Mouse (Mus musculus) limb, embryonic 12.5 days (tissue): ENCODE data around the gene Ptcd1. TPM values are rescaled to one million over a fixed set of nuclear protein-coding genes. Genes with fewer than 3 reads are reported as not detected.

Experiments
- ATAC-seq: fragments of 200-750 bp; cut with Nextera tagmentation; 2 replicates; pipeline ENCODE4 v1.8.0; 2017; ENCODE audit warnings: low read depth, moderate TSS enrichment; ENCODE audit not compliant: insufficient number of reproducible peaks, insufficient read depth, low FRiP score, low TSS enrichment
- H3K27ac ChIP-seq: fragments of 300-500 bp; sonication (generic); 2 replicates; pipeline ENCODE4 v1.5.1; 2016; ENCODE audit warnings: mild to moderate bottlenecking, moderate library complexity
- H3K27me3 ChIP-seq: fragments of 300-500 bp; sonication (generic); 2 replicates; pipeline ENCODE4 v1.6.1; 2016; ENCODE audit warnings: mild to moderate bottlenecking, moderate library complexity
- H3K36me3 ChIP-seq: fragments of 300-500 bp; sonication (generic); 2 replicates; pipeline ENCODE4 v1.6.1; 2016; ENCODE audit warnings: mild to moderate bottlenecking, moderate library complexity
- H3K4me1 ChIP-seq: fragments of 300-500 bp; sonication (generic); replicated peaks from 2 replicates; pipeline ENCODE4 v1.6.1; 2016
- H3K4me2 ChIP-seq: fragments of 300-500 bp; sonication (generic); 2 replicates; pipeline ENCODE4 v1.6.1; 2016; ENCODE audit warnings: mild to moderate bottlenecking, moderate library complexity
- H3K4me3 ChIP-seq: fragments of 300-500 bp; sonication (generic); replicated peaks from 2 replicates; pipeline ENCODE4 v1.5.1; 2016; ENCODE audit warnings: mild to moderate bottlenecking
- H3K9ac ChIP-seq: fragments of 300-500 bp; sonication (generic); replicated peaks from 2 replicates; pipeline ENCODE4 v1.6.1; 2016; ENCODE audit warnings: mild to moderate bottlenecking, moderate library complexity
- H3K9me3 ChIP-seq: fragments of 300-500 bp; sonication (generic); 2 replicates; pipeline ENCODE4 v1.6.1; 2016; ENCODE audit warnings: mild to moderate bottlenecking, moderate library complexity
- WGBS: fragments of 180-500 bp; shearing (Covaris S2); methylation state at CpG from one replicate; pipeline ENCODE4 v1.1.7; 2016; 5-methylcytosine and 5-hydroxymethylcytosine counted together
- polyA plus RNA-seq: library from polyadenylated mRNA; unstranded; fragments of >200 nt; fragmentation: Nextera tagmentation; extraction: Ambion mirVana; gene quantifications from 2 replicates; pipeline ENCODE4 v1.2.1, GENCODE M21; 2016

Ptcd1 gene
- polyA plus RNA-seq, 1 experiment from 2014 or later: 18.5 TPM

GRCm38 (mm10) chr5:145201321-145201991 lies 34.5 kb upstream of the Ptcd1 start, which contains the start of gene Zkscan14:
Gene Zkscan14, minus strand, starts transcription at chr5:145201868.
- H3K4me2 ChIP-seq: peak within 1 kb of the TSS; percentile 86
- 0 out of 2 replicates have a peak within 1 kb of the TSS, but pooled peaks have one; percentile 17 for H3K27ac ChIP-seq
- H3K4me1 ChIP-seq: peaks cover 21% of the 10 kb centered on the region
- no peaks in the 10 kb centered on the region for H3K27me3 ChIP-seq
- ATAC-seq: no peak
- H3K36me3 ChIP-seq: peaks cover 13% of the 10 kb centered on the region; the same call in 1 of the 2 replicates
- peak within 1 kb of the TSS; percentile 83 for H3K4me3 ChIP-seq
- 1% methylated on average over 37 of the region's 37 CpGs for WGBS
- H3K9ac ChIP-seq: peak within 1 kb of the TSS; percentile 76
- H3K9me3 ChIP-seq: no peaks in the 10 kb centered on the region

GRCm38 (mm10) chr5:145200387-145200786 lies 33.5 kb upstream of the Ptcd1 start:
- H3K9me3 ChIP-seq: no peaks in the 10 kb centered on the region
- H3K27me3 ChIP-seq: no peaks in the 10 kb centered on the region
- H3K4me3 ChIP-seq: no peak overlapping the region
- no peak overlapping the region for H3K27ac ChIP-seq
- no peak overlapping the region for H3K9ac ChIP-seq
- peaks cover 23% of the 10 kb centered on the region for H3K36me3 ChIP-seq
- WGBS: 78% methylated on average over 7 of the region's 7 CpGs
- ATAC-seq: no peak
- H3K4me2 ChIP-seq: peak overlapping the region; percentile 86
- H3K4me1 ChIP-seq: peaks cover 14% of the 10 kb centered on the region

GRCm38 (mm10) chr5:145191962-145192361 lies 25.1 kb upstream of the Ptcd1 start, which contains the start of gene Atp5j2:
Gene Atp5j2, minus strand, starts transcription at chr5:145192062.
- WGBS: 89% methylated on average over 2 of the region's 2 CpGs
- Histone ChIP-seq H3K36me3 (peaks cover 52% of the 10 kb centered on the region), H3K9me3 (no peaks in the 10 kb centered on the region)

GRCm38 (mm10) chr5:145190875-145191798 lies 24.2 kb upstream of the Ptcd1 start:
- no peaks in the 10 kb centered on the region for H3K27me3 ChIP-seq
- H3K4me2 ChIP-seq: peak overlapping the region; percentile 82
- H3K4me3 ChIP-seq: peak overlapping the region; percentile 81
- H3K9ac ChIP-seq: peak overlapping the region; percentile 94
- ATAC-seq: peak; percentile 76
- H3K4me1 ChIP-seq: peaks cover 19% of the 10 kb centered on the region
- H3K27ac ChIP-seq: peak overlapping the region; percentile 86
- WGBS: 2% methylated on average over 41 of the region's 41 CpGs
- H3K9me3 ChIP-seq: no peaks in the 10 kb centered on the region
- H3K36me3 ChIP-seq: peaks cover 53% of the 10 kb centered on the region

More at GRCm38 (mm10) chr5:145191962-145192361, 25.1 kb upstream of the Ptcd1 start, which contains the start of gene Atp5j2:
- ATAC-seq: no peak
- Histone ChIP-seq H3K27ac (peak within 1 kb of the TSS; percentile 86), H3K27me3 (no peaks in the 10 kb centered on the region), H3K4me1 (peaks cover 19% of the 10 kb centered on the region), H3K4me3 (peak within 1 kb of the TSS; percentile 81), H3K9ac (peak within 1 kb of the TSS; percentile 94), H3K4me2 (peak within 1 kb of the TSS; percentile 82)

- Histone ChIP-seq H3K9ac (peak overlapping the region; percentile 94), H3K4me3 (peak overlapping the region; percentile 81), H3K27me3 (no peaks in the 10 kb centered on the region), H3K27ac (no peak overlapping the region), H3K4me2 (peak overlapping the region; percentile 82), H3K9me3 (no peaks in the 10 kb centered on the region), H3K4me1 (peaks cover 19% of the 10 kb centered on the region), H3K36me3 (peaks cover 53% of the 10 kb centered on the region)
- 53% methylated on average over 5 of the region's 5 CpGs for WGBS
- no peak for ATAC-seq
Observed at GRCm38 (mm10) chr5:145190373-145190772, 23.5 kb upstream of the Ptcd1 start.

- 94% methylated on average over 6 of the region's 6 CpGs for WGBS
Observed at GRCm38 (mm10) chr5:145189416-145189815, 22.5 kb upstream of the Ptcd1 start.

GRCm38 (mm10) chr5:145185244-145185643 lies 18.3 kb upstream of the Ptcd1 start:
- H3K27ac ChIP-seq: no peak overlapping the region
- peaks cover 9% of the 10 kb centered on the region for H3K4me1 ChIP-seq
- no peaks in the 10 kb centered on the region for H3K27me3 ChIP-seq
- no peak overlapping the region for H3K9ac ChIP-seq
- no peaks in the 10 kb centered on the region for H3K9me3 ChIP-seq
- WGBS: 94% methylated on average over 2 of the region's 2 CpGs
- ATAC-seq: no peak
- H3K4me3 ChIP-seq: no peak overlapping the region
- no peak overlapping the region for H3K4me2 ChIP-seq
- peaks cover 86% of the 10 kb centered on the region for H3K36me3 ChIP-seq

More at GRCm38 (mm10) chr5:145189416-145189815, 22.5 kb upstream of the Ptcd1 start:
- ATAC-seq: no peak
- no peak overlapping the region for H3K27ac ChIP-seq
- H3K4me3 ChIP-seq: no peak overlapping the region
- no peak overlapping the region for H3K9ac ChIP-seq
- no peaks in the 10 kb centered on the region for H3K9me3 ChIP-seq
- H3K4me1 ChIP-seq: peaks cover 19% of the 10 kb centered on the region
- peak overlapping the region; percentile 82; the same call in 1 of the 2 replicates for H3K4me2 ChIP-seq
- H3K36me3 ChIP-seq: peaks cover 53% of the 10 kb centered on the region
- no peaks in the 10 kb centered on the region for H3K27me3 ChIP-seq

GRCm38 (mm10) chr5:145178461-145178980 lies 11.6 kb upstream of the Ptcd1 start:
- no peaks in the 10 kb centered on the region for H3K9me3 ChIP-seq
- H3K36me3 ChIP-seq: peaks cover 100% of the 10 kb centered on the region
- WGBS: 83% methylated on average over 18 of the region's 18 CpGs
- H3K4me1 ChIP-seq: no peaks in the 10 kb centered on the region
- no peak overlapping the region for H3K4me2 ChIP-seq
- no peak overlapping the region for H3K4me3 ChIP-seq
- H3K9ac ChIP-seq: no peak overlapping the region
- H3K27ac ChIP-seq: no peak overlapping the region
- ATAC-seq: no peak
- no peaks in the 10 kb centered on the region for H3K27me3 ChIP-seq

- Histone ChIP-seq H3K9ac (peak overlapping the region; percentile 92), H3K4me2 (peak overlapping the region; percentile 91), H3K4me1 (peaks cover 23% of the 10 kb centered on the region), H3K9me3 (no peaks in the 10 kb centered on the region), H3K27me3 (no peaks in the 10 kb centered on the region), H3K4me3 (peak overlapping the region; percentile 95), H3K36me3 (peaks cover 52% of the 10 kb centered on the region), H3K27ac (peak overlapping the region; percentile 86)
- ATAC-seq: peak; percentile 60
- 1% methylated on average over 28 of the region's 28 CpGs for WGBS
Observed at GRCm38 (mm10) chr5:145167306-145167661, 376 bp upstream of the Ptcd1 start.

GRCm38 (mm10) chr5:145165184-145165583 lies 1.7 kb downstream of the Ptcd1 start:
- no peak for ATAC-seq
- Histone ChIP-seq H3K27ac (no peak overlapping the region), H3K9ac (0 out of 2 replicates have a peak overlapping the region, but pooled peaks have one; percentile 8), H3K4me1 (peaks cover 23% of the 10 kb centered on the region), H3K36me3 (peaks cover 51% of the 10 kb centered on the region), H3K27me3 (no peaks in the 10 kb centered on the region), H3K4me3 (no peak overlapping the region), H3K9me3 (no peaks in the 10 kb centered on the region), H3K4me2 (no peak overlapping the region)
- WGBS: 82% methylated on average over 15 of the region's 15 CpGs

GRCm38 (mm10) chr5:145164710-145165109 lies 2.2 kb downstream of the Ptcd1 start:
- Histone ChIP-seq H3K4me3 (no peak overlapping the region), H3K9me3 (no peaks in the 10 kb centered on the region), H3K36me3 (peaks cover 53% of the 10 kb centered on the region), H3K27me3 (no peaks in the 10 kb centered on the region), H3K4me1 (peaks cover 23% of the 10 kb centered on the region), H3K4me2 (no peak overlapping the region), H3K27ac (no peak overlapping the region), H3K9ac (0 out of 2 replicates have a peak overlapping the region, but pooled peaks have one; percentile 8)
- 69% methylated on average over 3 of the region's 3 CpGs for WGBS
- ATAC-seq: no peak
